Mouse (Mus musculus): ENCODE results near the gene Angel1.
A peak's percentile ranks its signal among the peaks of the same experiment; 100 is the strongest.

Gene Angel1

GRCm38 (mm10) chr12:86726120-86726640 lies at the start of gene Angel1:
Angel1 (minus strand) TSS chr12:86726460.
- peak; percentile 11; the same call in 1 of the 2 replicates for TF ChIP-seq GATA4 (IDR thresholded peaks at IDR 0.05; ENCODE audit: insufficient replicate concordance, low read length)

- TF ChIP-seq GATA4 (IDR thresholded peaks at IDR 0.05; ENCODE audit: insufficient replicate concordance, low read length) = no peak
Observed at GRCm38 (mm10) chr12:86775561-86776280, 49.5 kb upstream of the Angel1 start.

- no peak for TF ChIP-seq GATA4 (IDR thresholded peaks at IDR 0.05; ENCODE audit: insufficient replicate concordance, low read length)
Observed at GRCm38 (mm10) chr12:86772551-86772950, 46.3 kb upstream of the Angel1 start.

GRCm38 (mm10) chr12:86771823-86772427 lies 45.7 kb upstream of the Angel1 start:
- no peak for TF ChIP-seq GATA4 (IDR thresholded peaks at IDR 0.05; ENCODE audit: insufficient replicate concordance, low read length)

GRCm38 (mm10) chr12:86770927-86771326 lies 44.7 kb upstream of the Angel1 start:
- TF ChIP-seq GATA4 (IDR thresholded peaks at IDR 0.05; ENCODE audit: insufficient replicate concordance, low read length) = no peak

GRCm38 (mm10) chr12:86770261-86770670 lies 44.0 kb upstream of the Angel1 start:
- no peak for TF ChIP-seq GATA4 (IDR thresholded peaks at IDR 0.05; ENCODE audit: insufficient replicate concordance, low read length)

GRCm38 (mm10) chr12:86769819-86770218 lies 43.6 kb upstream of the Angel1 start:
- TF ChIP-seq GATA4 (IDR thresholded peaks at IDR 0.05; ENCODE audit: insufficient replicate concordance, low read length) = no peak

GRCm38 (mm10) chr12:86768986-86769580 lies 42.8 kb upstream of the Angel1 start:
- TF ChIP-seq GATA4 (IDR thresholded peaks at IDR 0.05; ENCODE audit: insufficient replicate concordance, low read length) = no peak

- no peak for TF ChIP-seq GATA4 (IDR thresholded peaks at IDR 0.05; ENCODE audit: insufficient replicate concordance, low read length)
Observed at GRCm38 (mm10) chr12:86767868-86768631, 41.8 kb upstream of the Angel1 start.

- no peak for TF ChIP-seq GATA4 (IDR thresholded peaks at IDR 0.05; ENCODE audit: insufficient replicate concordance, low read length)
Observed at GRCm38 (mm10) chr12:86766467-86766866, 40.2 kb upstream of the Angel1 start.

- no peak for TF ChIP-seq GATA4 (IDR thresholded peaks at IDR 0.05; ENCODE audit: insufficient replicate concordance, low read length)
Observed at GRCm38 (mm10) chr12:86764060-86764459, 37.8 kb upstream of the Angel1 start.

- no peak for TF ChIP-seq GATA4 (IDR thresholded peaks at IDR 0.05; ENCODE audit: insufficient replicate concordance, low read length)
Observed at GRCm38 (mm10) chr12:86761036-86761435, 34.8 kb upstream of the Angel1 start.

GRCm38 (mm10) chr12:86734319-86734810 lies 8.1 kb upstream of the Angel1 start, which contains the start of gene Lrrc74a:
Lrrc74a (plus strand) TSS chr12:86734369.
- TF ChIP-seq GATA4 (IDR thresholded peaks at IDR 0.05; ENCODE audit: insufficient replicate concordance, low read length) = no peak

GRCm38 (mm10) chr12:86725706-86726105 lies 554 bp downstream of the Angel1 start:
- TF ChIP-seq GATA4 (IDR thresholded peaks at IDR 0.05; ENCODE audit: insufficient replicate concordance, low read length) = no peak

GRCm38 (mm10) chr12:86724300-86724699 lies 2.0 kb downstream of the Angel1 start:
- no peak for TF ChIP-seq GATA4 (IDR thresholded peaks at IDR 0.05; ENCODE audit: insufficient replicate concordance, low read length)

All from liver, adult (tissue).